Mouse (Mus musculus): ENCODE measurements around the gene Hsf2bp.
"Not testable (repeated sequence)": the region's sequence is repeated elsewhere in the genome, so short reads cannot be mapped to it uniquely, and the experiment has no call there.

The Hsf2bp gene

GRCm38 (mm10) chr17:32035609-32036508 lies at the start of gene Hsf2bp, which contains the start of gene Rrp1b:
Hsf2bp (minus strand) TSS chr17:32036349.
Rrp1b (plus strand) TSS chr17:32036100.
- DNase-seq (ENCODE audit: low spot score) = peak; percentile 59

GRCm38 (mm10) chr17:32083351-32083750 lies 47.2 kb upstream of the Hsf2bp start:
- no peak for DNase-seq (ENCODE audit: low spot score)

DNA sequence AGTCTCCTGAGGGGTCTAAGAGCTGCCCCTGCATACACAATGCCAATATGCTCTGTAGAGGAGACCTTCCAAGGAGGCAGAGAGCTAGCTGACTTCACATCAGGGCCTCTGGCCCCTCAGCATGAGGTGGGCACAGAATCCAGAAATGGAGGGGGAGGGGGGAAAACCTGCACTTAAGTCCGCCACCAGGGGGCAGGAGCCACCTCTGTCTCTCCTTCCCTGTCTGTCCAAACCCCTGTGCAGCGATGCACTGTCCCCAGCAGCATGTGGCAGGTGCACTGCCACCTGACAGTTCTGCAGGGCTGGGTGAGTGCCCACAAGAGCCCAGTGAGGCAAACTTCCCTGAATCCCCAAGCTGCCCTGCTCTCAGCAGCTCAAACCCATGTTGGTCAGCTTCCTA lies 39.0 kb upstream of the Hsf2bp start:
- DNase-seq (ENCODE audit: low spot score) = no peak

- no peak for DNase-seq (ENCODE audit: low spot score)
These were observed 38.5 kb upstream of the Hsf2bp start for GRCm38 (mm10) chr17:32074658-32075057.

GRCm38 (mm10) chr17:32073359-32073758 lies 37.2 kb upstream of the Hsf2bp start:
- DNase-seq (ENCODE audit: low spot score) = peak; percentile 84

DNA sequence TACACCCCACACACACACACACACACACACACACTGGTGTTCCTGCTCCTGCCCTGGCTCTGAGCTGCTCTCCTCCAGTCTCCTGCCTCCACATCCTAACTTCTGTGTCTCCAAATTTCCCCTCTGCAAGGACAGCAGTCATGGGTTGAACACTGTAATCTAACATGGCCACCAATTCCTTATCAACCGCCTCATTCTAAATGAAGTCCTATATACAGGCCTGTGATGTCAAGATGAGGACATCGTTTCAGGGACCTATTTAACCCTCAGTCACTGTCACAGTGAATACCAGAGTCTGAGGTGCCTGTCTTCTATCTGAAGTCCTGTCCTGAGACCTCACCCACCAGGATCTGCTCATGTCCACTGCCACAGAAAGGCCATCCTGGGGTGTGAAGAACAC lies 32.7 kb upstream of the Hsf2bp start:
- no peak for DNase-seq (ENCODE audit: low spot score)

DNA sequence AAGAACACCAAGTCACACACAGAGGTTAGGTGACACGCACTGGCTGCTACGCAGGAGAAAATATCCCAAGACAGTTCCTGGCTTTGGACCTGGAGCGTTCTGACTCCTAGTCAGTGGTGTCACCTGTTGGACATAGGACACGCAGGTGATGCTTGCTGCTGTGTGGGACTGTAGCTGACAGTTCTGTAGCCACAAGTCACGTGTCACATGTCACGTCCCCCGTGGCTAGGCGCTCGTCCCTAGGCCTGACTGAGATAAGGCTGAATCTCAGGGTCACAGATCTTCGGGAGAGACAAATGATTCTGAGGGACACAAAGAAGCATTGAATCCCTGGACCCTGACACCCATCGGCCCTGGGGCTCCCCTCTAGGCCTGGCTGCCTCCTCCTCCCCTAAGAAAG lies 32.2 kb upstream of the Hsf2bp start:
- DNase-seq (ENCODE audit: low spot score) = no peak

GRCm38 (mm10) chr17:32067541-32067940 lies 31.4 kb upstream of the Hsf2bp start:
- no peak for DNase-seq (ENCODE audit: low spot score)

DNA sequence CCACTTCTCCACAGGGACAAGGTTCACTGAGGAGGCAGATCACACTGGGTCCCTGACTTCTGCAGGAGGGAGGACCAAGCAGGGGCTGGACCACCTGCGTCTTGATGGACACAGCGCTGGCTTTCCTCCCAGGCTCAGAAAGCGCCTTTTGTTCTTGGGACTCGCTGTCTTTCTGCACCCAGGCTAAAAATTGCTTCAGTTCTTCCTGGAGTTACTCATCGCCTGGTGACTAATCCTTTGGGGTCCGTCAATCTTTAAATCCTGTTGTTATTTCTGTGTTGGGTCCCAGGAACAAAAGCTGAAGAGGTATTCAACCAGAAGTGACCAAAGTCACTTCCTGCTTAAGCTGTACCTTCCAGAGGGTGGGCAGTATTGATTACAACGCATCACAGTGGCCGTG lies 28.6 kb upstream of the Hsf2bp start:
- not testable (repeated sequence) for DNase-seq (ENCODE audit: low spot score)

- DNase-seq (ENCODE audit: low spot score) = no peak
These were observed 27.5 kb upstream of the Hsf2bp start for GRCm38 (mm10) chr17:32063654-32064053.

DNA sequence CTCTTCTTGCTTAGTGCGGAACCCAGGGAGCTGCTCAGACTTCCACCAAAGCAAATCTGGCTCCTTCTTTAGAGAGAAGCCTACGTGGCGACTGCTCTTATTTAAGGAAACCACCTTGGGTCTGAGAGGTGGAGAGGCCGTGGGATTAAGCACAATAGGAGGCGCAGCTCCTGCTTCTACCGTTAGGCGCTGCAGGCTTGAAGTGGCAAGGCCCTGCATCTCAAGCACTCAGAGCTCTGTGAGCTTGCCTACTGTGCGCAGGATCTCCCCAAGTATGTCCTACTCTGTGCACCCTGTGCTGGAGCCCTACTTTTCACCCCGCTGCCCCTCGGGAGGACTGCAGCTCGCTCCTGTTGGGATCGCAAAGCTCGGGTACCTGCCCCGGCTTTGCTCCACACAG lies 25.1 kb upstream of the Hsf2bp start:
- no peak for DNase-seq (ENCODE audit: low spot score)

DNA sequence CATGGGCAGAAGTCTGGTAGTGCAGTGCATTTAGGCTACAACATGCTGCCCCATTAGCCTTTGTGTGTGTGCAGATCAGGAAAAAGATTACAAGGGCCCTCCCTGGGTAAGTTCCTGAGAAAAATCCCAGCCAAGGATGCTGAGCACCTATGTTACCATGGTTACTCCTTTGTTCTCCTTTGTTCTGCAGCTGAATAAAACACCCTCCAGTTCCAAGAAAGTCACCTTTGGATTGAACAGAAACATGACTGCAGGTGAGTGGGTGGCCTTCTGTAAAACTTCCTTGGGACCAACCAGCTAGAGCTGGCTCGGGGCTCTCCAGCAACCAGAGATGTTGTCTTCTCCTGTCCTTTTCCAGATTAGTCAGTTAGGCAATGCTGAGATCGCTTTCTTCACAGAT lies 22.9 kb upstream of the Hsf2bp start:
- no peak for DNase-seq (ENCODE audit: low spot score)

DNA sequence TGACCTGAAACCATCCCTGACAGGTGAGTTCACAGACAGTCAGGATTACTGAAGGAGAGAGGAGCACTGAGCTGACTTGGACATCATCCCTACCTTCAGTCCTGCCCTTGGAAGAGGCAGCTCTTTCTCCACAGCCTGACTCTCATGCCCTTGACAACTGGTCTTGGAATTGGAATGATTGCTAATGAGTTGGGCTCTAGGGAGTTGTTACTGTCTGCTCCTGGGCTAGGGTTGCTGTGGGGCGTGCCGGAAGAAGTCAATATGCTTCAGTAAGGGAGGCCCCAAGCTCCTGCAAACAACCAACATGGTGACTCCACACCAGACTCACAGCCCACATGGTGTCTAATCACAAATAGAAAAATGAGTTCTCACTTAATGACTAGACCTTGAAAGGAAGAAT lies 21.7 kb upstream of the Hsf2bp start:
- DNase-seq (ENCODE audit: low spot score) = no peak

GRCm38 (mm10) chr17:32053677-32054076 lies 17.5 kb upstream of the Hsf2bp start:
- no peak for DNase-seq (ENCODE audit: low spot score)

- no peak for DNase-seq (ENCODE audit: low spot score)
These were observed 16.3 kb upstream of the Hsf2bp start for GRCm38 (mm10) chr17:32052237-32053080.

DNA sequence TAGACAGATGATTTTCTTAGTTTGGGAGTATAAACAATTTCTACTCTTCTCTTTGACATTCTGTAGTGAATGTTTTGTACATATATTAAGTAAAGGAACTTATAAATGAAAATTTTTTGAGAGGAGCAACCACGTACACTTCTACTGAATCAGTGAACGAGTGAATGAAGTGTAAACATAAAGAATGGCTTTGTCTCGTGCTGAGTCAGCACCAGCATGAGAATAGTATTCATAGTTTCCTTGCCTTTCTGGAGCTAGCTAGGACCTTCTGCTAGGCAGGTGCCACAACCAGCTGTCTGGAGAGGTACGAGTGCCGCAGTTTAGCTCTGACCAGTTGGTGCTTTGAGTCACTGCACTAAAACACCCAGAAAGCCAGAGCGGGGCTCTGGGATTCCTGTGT lies 14.5 kb upstream of the Hsf2bp start:
- DNase-seq (ENCODE audit: low spot score) = no peak

GRCm38 (mm10) chr17:32049914-32050313 lies 13.8 kb upstream of the Hsf2bp start:
- DNase-seq (ENCODE audit: low spot score) = no peak

DNA sequence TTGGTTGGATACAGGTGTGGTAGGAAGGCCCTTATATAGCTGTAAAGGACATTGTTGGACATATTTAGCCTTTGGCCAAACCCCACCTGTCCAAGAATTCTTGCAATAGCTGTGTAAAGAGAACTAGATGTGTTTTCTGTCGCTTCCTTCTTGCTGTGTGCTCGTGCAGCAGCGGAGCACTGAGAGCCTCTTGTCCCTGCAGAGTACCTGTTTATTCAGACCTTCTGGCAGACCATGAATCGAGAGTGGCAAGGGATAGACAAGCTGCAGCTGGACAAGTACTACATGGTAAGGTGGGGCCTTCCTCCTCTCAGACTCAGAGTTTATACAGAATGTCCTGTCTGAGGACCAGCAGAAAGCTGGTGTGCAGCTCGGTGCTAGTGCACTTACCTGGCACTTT lies 12.2 kb upstream of the Hsf2bp start:
- DNase-seq (ENCODE audit: low spot score) = no peak

DNA sequence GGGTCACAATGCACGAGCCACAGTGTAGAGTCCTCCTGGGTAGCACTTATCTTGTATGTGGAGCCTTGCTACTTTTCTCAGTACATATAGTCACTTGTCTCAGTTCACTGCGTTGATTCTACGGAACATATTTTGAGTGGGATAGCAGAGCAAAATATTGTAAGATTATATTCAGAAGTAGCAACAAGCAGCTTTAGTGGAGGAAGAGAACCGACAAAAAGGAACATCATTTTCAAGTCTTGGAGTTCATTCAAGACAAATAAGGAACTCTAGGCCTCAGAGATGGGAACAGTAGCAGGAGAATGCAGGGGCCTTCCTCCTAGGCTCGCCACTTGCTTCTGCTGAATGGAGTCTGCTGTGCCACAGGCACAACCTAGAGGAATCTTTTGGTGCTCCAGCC lies 10.4 kb upstream of the Hsf2bp start:
- no peak for DNase-seq (ENCODE audit: low spot score)

- no peak for DNase-seq (ENCODE audit: low spot score)
These were observed 4.1 kb upstream of the Hsf2bp start for GRCm38 (mm10) chr17:32040263-32040662.

- DNase-seq (ENCODE audit: low spot score) = no peak
These were observed 625 bp upstream of the Hsf2bp start for GRCm38 (mm10) chr17:32036509-32037438.

- DNase-seq (ENCODE audit: low spot score) = no peak
These were observed 1.8 kb downstream of the Hsf2bp start for GRCm38 (mm10) chr17:32034322-32034721.

Measured in ovary, postnatal 14 days (tissue).